Mouse (Mus musculus): Measurements from ENCODE around the gene Pou6f1. TPM values are rescaled to one million over a fixed set of nuclear protein-coding genes. Genes with fewer than 3 reads are reported as not detected.

The Pou6f1 gene
- 29.0 and 29.1 TPM in 2 replicates for polyA plus RNA-seq (2016; fragmentation: Nextera tagmentation; extraction: Ambion mirVana)

GRCm38 (mm10) chr15:100599276-100600046 lies at the start of gene Pou6f1:
TSS of gene Pou6f1 (minus strand) at chr15:100599984.
- peak; percentile 70 for ATAC-seq (ENCODE audit: low FRiP score, low read depth)
- H3K4me1 ChIP-seq = peaks cover 24% of the 10 kb centered on the region
- H3K9me3 ChIP-seq = no peaks in the 10 kb centered on the region
- peak within 1 kb of the TSS; percentile 81 for H3K4me3 ChIP-seq
- peak within 1 kb of the TSS; percentile 57 for H3K27ac ChIP-seq
- H3K4me2 ChIP-seq (replicated peaks) = peak within 1 kb of the TSS; percentile 93
- WGBS = 1% methylated on average over 67 of the region's 76 CpGs
- H3K27me3 ChIP-seq (replicated peaks) = peaks cover 24% of the 10 kb centered on the region
- H3K36me3 ChIP-seq = no peaks in the 10 kb centered on the region
- peak within 1 kb of the TSS; percentile 95 for H3K9ac ChIP-seq

- Histone ChIP-seq H3K4me2 (replicated peaks) (no peak overlapping the region), H3K9ac (no peak overlapping the region), H3K4me3 (no peak overlapping the region), H3K36me3 (no peaks in the 10 kb centered on the region), H3K27ac (no peak overlapping the region), H3K27me3 (replicated peaks) (no peaks in the 10 kb centered on the region), H3K4me1 (no peaks in the 10 kb centered on the region), H3K9me3 (no peaks in the 10 kb centered on the region)
- 83% methylated on average over 6 of the region's 6 CpGs for WGBS
- ATAC-seq (ENCODE audit: low FRiP score, low read depth) = no peak
Measured at GRCm38 (mm10) chr15:100646161-100646560, 46.4 kb upstream of the Pou6f1 start.

DNA sequence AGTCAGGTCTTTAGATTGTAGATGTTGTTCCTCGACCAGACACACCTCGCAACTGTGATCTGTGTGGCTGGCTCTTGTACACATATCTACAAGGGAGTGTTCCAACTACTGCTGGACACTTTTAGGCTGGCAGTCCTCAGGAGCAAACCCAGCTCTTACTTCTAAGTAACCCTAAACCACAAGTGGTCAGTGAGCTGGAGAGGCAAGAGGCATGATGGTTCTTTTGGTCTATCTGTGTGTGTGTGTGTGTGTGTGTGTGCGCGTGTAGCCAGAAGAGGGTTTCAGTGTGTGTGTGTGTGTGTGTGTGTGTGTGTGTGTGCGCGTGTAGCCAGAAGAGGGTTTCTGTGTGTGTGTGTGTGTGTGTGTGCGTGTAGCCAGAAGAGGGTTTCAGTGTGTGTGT lies 42.7 kb upstream of the Pou6f1 start:
- no peaks in the 10 kb centered on the region for H3K9me3 ChIP-seq

GRCm38 (mm10) chr15:100641226-100641810 lies 41.5 kb upstream of the Pou6f1 start:
- Histone ChIP-seq H3K4me1 (peaks cover 10% of the 10 kb centered on the region), H3K9me3 (no peaks in the 10 kb centered on the region), H3K27me3 (replicated peaks) (peaks cover 28% of the 10 kb centered on the region), H3K27ac (no peak overlapping the region), H3K36me3 (no peaks in the 10 kb centered on the region), H3K4me2 (replicated peaks) (no peak overlapping the region), H3K9ac (no peak overlapping the region), H3K4me3 (no peak overlapping the region)
- no peak for ATAC-seq (ENCODE audit: low FRiP score, low read depth)
- 79% methylated on average over 15 of the region's 16 CpGs for WGBS

More for the DNA sequence above, 42.7 kb upstream of the Pou6f1 start:
- H3K9ac ChIP-seq = no peak overlapping the region
- H3K36me3 ChIP-seq = no peaks in the 10 kb centered on the region
- no peaks in the 10 kb centered on the region for H3K4me1 ChIP-seq
- H3K4me3 ChIP-seq = no peak overlapping the region
- H3K27ac ChIP-seq = no peak overlapping the region
- peaks cover 16% of the 10 kb centered on the region for H3K27me3 ChIP-seq (replicated peaks)
- no peak for ATAC-seq (ENCODE audit: low FRiP score, low read depth)
- 91% methylated on average over 7 of the region's 7 CpGs for WGBS
- no peak overlapping the region for H3K4me2 ChIP-seq (replicated peaks)

GRCm38 (mm10) chr15:100639972-100640750 lies 40.4 kb upstream of the Pou6f1 start:
- no peaks in the 10 kb centered on the region for H3K9me3 ChIP-seq
- no peak overlapping the region for H3K9ac ChIP-seq
- no peaks in the 10 kb centered on the region for H3K36me3 ChIP-seq
- H3K27ac ChIP-seq = no peak overlapping the region
- no peak overlapping the region for H3K4me2 ChIP-seq (replicated peaks)
- H3K4me3 ChIP-seq = no peak overlapping the region
- ATAC-seq (ENCODE audit: low FRiP score, low read depth) = no peak
- peaks cover 11% of the 10 kb centered on the region for H3K4me1 ChIP-seq
- 79% methylated on average over 16 of the region's 16 CpGs for WGBS
- H3K27me3 ChIP-seq (replicated peaks) = peaks cover 39% of the 10 kb centered on the region

GRCm38 (mm10) chr15:100637661-100638060 lies 37.9 kb upstream of the Pou6f1 start:
- ATAC-seq (ENCODE audit: low FRiP score, low read depth) = no peak
- no peak overlapping the region for H3K27ac ChIP-seq
- H3K4me3 ChIP-seq = no peak overlapping the region
- H3K27me3 ChIP-seq (replicated peaks) = peaks cover 53% of the 10 kb centered on the region
- WGBS = 19% methylated on average over 6 of the region's 6 CpGs
- no peaks in the 10 kb centered on the region for H3K36me3 ChIP-seq
- no peaks in the 10 kb centered on the region for H3K9me3 ChIP-seq
- no peak overlapping the region for H3K4me2 ChIP-seq (replicated peaks)
- no peak overlapping the region for H3K9ac ChIP-seq
- H3K4me1 ChIP-seq = peaks cover 11% of the 10 kb centered on the region

GRCm38 (mm10) chr15:100636700-100637501 lies 37.1 kb upstream of the Pou6f1 start, which contains the start of gene Smagp:
TSS of gene Smagp (minus strand) at chr15:100636940.
- H3K9me3 ChIP-seq = no peaks in the 10 kb centered on the region
- H3K4me2 ChIP-seq (replicated peaks) = peak within 1 kb of the TSS; percentile 78
- H3K27me3 ChIP-seq (replicated peaks) = peaks cover 53% of the 10 kb centered on the region
- H3K4me3 ChIP-seq = peak within 1 kb of the TSS; percentile 36
- WGBS = under 1% methylated on average over 77 of the region's 77 CpGs
- peaks cover 11% of the 10 kb centered on the region for H3K4me1 ChIP-seq
- no peaks in the 10 kb centered on the region for H3K36me3 ChIP-seq
- H3K27ac ChIP-seq = no peak within 1 kb of the TSS
- no peak for ATAC-seq (ENCODE audit: low FRiP score, low read depth)
- peak within 1 kb of the TSS; percentile 48; the same call in 1 of the 2 replicates for H3K9ac ChIP-seq

DNA sequence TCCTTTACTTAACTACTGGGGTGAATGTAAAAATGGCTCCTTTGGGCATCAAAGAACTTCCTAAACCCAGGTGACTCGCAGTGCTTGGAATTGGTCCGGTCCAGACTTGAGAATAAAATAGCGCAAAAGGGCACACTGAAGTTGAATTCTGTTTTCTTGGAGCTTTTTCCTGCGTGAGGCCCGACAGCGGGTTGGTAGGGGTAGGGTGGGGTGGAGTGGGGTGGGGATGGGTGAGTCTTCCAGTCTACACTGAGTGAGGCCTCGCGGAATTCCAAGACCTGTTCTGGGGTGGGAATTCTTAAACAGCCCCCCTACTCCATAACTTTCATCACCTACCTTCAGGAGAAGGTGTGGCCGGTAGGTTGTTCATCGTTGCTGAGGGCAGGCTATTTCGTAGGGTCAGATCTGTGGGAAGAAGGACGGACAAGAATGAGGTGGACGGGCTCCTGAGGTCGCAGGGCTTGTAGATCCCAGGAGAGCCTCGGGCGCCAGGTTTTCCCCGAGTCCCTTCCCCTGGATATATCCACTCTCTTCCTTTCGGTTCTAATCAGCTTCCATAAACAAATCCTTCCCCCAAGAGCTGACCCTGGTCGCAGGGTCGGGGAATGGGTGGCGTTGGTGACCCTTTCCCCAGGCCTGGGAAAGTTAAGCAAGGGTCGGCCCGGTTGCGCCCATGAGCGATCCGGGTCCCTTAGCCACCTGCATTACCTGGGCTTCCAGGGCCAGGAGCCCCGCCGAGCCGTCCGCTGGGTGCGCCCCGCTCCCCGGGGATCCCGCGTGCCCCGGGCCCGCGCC lies 36.3 kb upstream of the Pou6f1 start:
- 3% methylated on average over 38 of the region's 38 CpGs for WGBS
- Histone ChIP-seq H3K4me2 (replicated peaks) (peak overlapping the region; percentile 78), H3K27ac (no peak overlapping the region), H3K9ac (peak overlapping the region; percentile 48; the same call in 1 of the 2 replicates), H3K9me3 (no peaks in the 10 kb centered on the region), H3K36me3 (no peaks in the 10 kb centered on the region), H3K4me1 (peaks cover 11% of the 10 kb centered on the region), H3K27me3 (replicated peaks) (peaks cover 53% of the 10 kb centered on the region), H3K4me3 (peak overlapping the region; percentile 36)
- no peak for ATAC-seq (ENCODE audit: low FRiP score, low read depth)

DNA sequence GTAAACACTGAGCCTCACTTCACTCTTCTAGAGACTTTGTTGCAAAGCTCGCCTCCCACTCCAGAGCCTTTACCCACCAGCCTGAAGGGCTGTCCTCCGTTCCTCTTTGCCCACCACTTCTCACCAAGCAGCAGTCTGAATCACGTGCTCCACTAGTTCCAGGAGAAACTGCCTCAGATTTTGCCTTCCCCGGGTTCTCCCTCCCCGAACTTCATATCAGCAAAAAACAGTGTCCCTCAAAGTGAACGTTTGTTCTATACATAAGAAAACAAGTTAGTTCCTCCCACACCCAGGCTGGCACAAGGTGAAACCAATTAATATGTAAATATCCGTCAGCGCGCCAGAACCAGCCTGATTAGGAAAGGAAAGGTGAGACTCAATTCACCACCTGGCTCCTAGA lies 35.5 kb upstream of the Pou6f1 start:
- Histone ChIP-seq H3K4me2 (replicated peaks) (no peak overlapping the region), H3K9me3 (no peaks in the 10 kb centered on the region), H3K27ac (no peak overlapping the region), H3K9ac (no peak overlapping the region), H3K4me1 (peaks cover 11% of the 10 kb centered on the region), H3K36me3 (no peaks in the 10 kb centered on the region), H3K4me3 (no peak overlapping the region), H3K27me3 (replicated peaks) (peaks cover 53% of the 10 kb centered on the region)
- WGBS = 9% methylated on average over 9 of the region's 9 CpGs
- no peak for ATAC-seq (ENCODE audit: low FRiP score, low read depth)

DNA sequence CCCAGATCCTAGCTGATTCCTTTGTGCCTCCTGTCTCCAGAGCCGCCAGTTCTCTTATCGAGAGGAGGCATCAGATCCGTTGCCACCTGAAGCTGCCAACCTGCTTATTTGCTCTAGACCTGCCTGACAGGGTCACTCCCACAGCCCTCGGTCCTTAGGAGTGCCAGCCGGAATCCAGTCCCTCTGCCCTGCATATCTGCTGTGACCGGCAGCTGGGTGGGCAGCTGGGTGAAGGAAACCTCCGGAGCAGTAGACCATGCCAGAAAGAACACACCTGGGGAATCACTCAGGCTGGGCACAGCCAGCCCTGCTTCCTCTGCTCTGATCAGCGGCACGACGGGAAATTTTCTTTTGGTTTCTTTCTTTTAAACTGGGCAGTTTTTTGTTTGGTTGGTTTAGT lies 33.6 kb upstream of the Pou6f1 start:
- ATAC-seq (ENCODE audit: low FRiP score, low read depth) = no peak
- Histone ChIP-seq H3K27me3 (replicated peaks) (peaks cover 45% of the 10 kb centered on the region), H3K4me3 (no peak overlapping the region), H3K27ac (no peak overlapping the region), H3K4me1 (peaks cover 11% of the 10 kb centered on the region), H3K9ac (no peak overlapping the region), H3K4me2 (replicated peaks) (no peak overlapping the region), H3K36me3 (no peaks in the 10 kb centered on the region), H3K9me3 (no peaks in the 10 kb centered on the region)
- 86% methylated on average over 10 of the region's 10 CpGs for WGBS

GRCm38 (mm10) chr15:100632323-100632722 lies 32.5 kb upstream of the Pou6f1 start:
- Histone ChIP-seq H3K36me3 (no peaks in the 10 kb centered on the region), H3K4me1 (peaks cover 15% of the 10 kb centered on the region), H3K4me2 (replicated peaks) (no peak overlapping the region), H3K9ac (no peak overlapping the region), H3K27me3 (replicated peaks) (peaks cover 35% of the 10 kb centered on the region), H3K9me3 (no peaks in the 10 kb centered on the region), H3K4me3 (no peak overlapping the region), H3K27ac (no peak overlapping the region)
- 88% methylated on average over 5 of the region's 5 CpGs for WGBS
- no peak for ATAC-seq (ENCODE audit: low FRiP score, low read depth)
